Mouse (Mus musculus) hindbrain, embryonic 13.5 days (tissue): ENCODE results near the gene Nfkbie. TPM values are rescaled to one million over a fixed set of nuclear protein-coding genes. Genes with fewer than 3 reads are reported as not detected.

Experiments used
- ATAC-seq: fragments of 200-750 bp; cut with Nextera tagmentation; 2 replicates; pipeline ENCODE4 v1.8.0; 2017; ENCODE audit warnings: moderate TSS enrichment; ENCODE audit not compliant: low FRiP score
- H3K27ac ChIP-seq: fragments of 300-500 bp; sonication (generic); 2 replicates; pipeline ENCODE4 v1.5.1; 2015; ENCODE audit warnings: inconsistent platforms, mild to moderate bottlenecking, moderate library complexity
- H3K27me3 ChIP-seq: fragments of 300-500 bp; sonication (generic); 2 replicates; pipeline ENCODE4 v1.6.1; 2015; ENCODE audit warnings: mild to moderate bottlenecking, inconsistent platforms
- H3K36me3 ChIP-seq: fragments of 300-500 bp; sonication (generic); 2 replicates; pipeline ENCODE4 v1.6.1; 2015; ENCODE audit warnings: mild to moderate bottlenecking, inconsistent platforms
- H3K4me1 ChIP-seq: fragments of 300-500 bp; sonication (generic); replicated peaks from 2 replicates; pipeline ENCODE4 v1.6.1; 2015; ENCODE audit warnings: inconsistent platforms
- H3K4me2 ChIP-seq: fragments of 300-500 bp; sonication (generic); 2 replicates; pipeline ENCODE4 v1.6.1; 2015; ENCODE audit warnings: inconsistent platforms, mild to moderate bottlenecking, moderate library complexity
- H3K4me3 ChIP-seq: fragments of 300-500 bp; sonication (generic); 2 replicates; pipeline ENCODE4 v1.5.1; 2015; ENCODE audit warnings: mild to moderate bottlenecking, inconsistent platforms
- H3K9ac ChIP-seq: fragments of 300-500 bp; sonication (generic); 2 replicates; pipeline ENCODE4 v1.6.1; 2015; ENCODE audit warnings: mild to moderate bottlenecking, inconsistent platforms
- H3K9me3 ChIP-seq: fragments of 300-500 bp; sonication (generic); 2 replicates; pipeline ENCODE4 v1.6.1; 2016; ENCODE audit warnings: inconsistent platforms
- whole genome bisulfite sequencing: fragments of 180-500 bp; shearing (Covaris S2); methylation state at CpG from one replicate; pipeline ENCODE4 v1.1.7; 2015; 5-methylcytosine and 5-hydroxymethylcytosine counted together
- polyA plus RNA-seq: library from polyadenylated mRNA; unstranded; fragments of >200 nt; fragmentation: Nextera tagmentation; extraction: Ambion mirVana; gene quantifications from 2 replicates; pipeline ENCODE4 v1.2.1, GENCODE M21; 2015

The Nfkbie gene
- polyA plus RNA-seq, 1 experiment from 2014 or later, result 6.5 TPM

- H3K4me2 ChIP-seq, result peak overlapping the region; percentile 79; the same call in 1 of the 2 replicates
- peak overlapping the region; percentile 99; the same call in 1 of the 2 replicates for H3K4me3 ChIP-seq
- peak overlapping the region; percentile 100 for H3K9ac ChIP-seq
- no peak for ATAC-seq
- peak overlapping the region; percentile 99 for H3K27ac ChIP-seq
- H3K27me3 ChIP-seq, result no peaks in the 10 kb centered on the region
- H3K36me3 ChIP-seq, result peaks cover 14% of the 10 kb centered on the region
- no peaks in the 10 kb centered on the region for H3K9me3 ChIP-seq
- H3K4me1 ChIP-seq, result peaks cover 35% of the 10 kb centered on the region
- 94% methylated on average over 8 of the region's 8 CpGs for WGBS
Observed at GRCm38 (mm10) chr17:45575123-45575897, 19.8 kb downstream of the Nfkbie start.

GRCm38 (mm10) chr17:45578242-45578641, 22.7 kb downstream of the Nfkbie start:
- Histone ChIP-seq H3K4me2 (no peak overlapping the region), H3K4me3 (no peak overlapping the region), H3K9me3 (no peaks in the 10 kb centered on the region), H3K27ac (no peak overlapping the region), H3K9ac (no peak overlapping the region), H3K27me3 (no peaks in the 10 kb centered on the region), H3K4me1 (peaks cover 24% of the 10 kb centered on the region), H3K36me3 (no peaks in the 10 kb centered on the region)
- no peak for ATAC-seq
- WGBS, result 66% methylated on average over 5 of the region's 5 CpGs

GRCm38 (mm10) chr17:45578843-45579242, 23.3 kb downstream of the Nfkbie start:
- ATAC-seq, result no peak
- no peak overlapping the region for H3K4me3 ChIP-seq
- H3K36me3 ChIP-seq, result no peaks in the 10 kb centered on the region
- no peak overlapping the region for H3K4me2 ChIP-seq
- no peaks in the 10 kb centered on the region for H3K9me3 ChIP-seq
- H3K27me3 ChIP-seq, result no peaks in the 10 kb centered on the region
- H3K9ac ChIP-seq, result no peak overlapping the region
- WGBS, result 74% methylated on average over 7 of the region's 7 CpGs
- no peak overlapping the region for H3K27ac ChIP-seq
- peaks cover 24% of the 10 kb centered on the region for H3K4me1 ChIP-seq

- H3K9ac ChIP-seq, result no peak overlapping the region
- peaks cover 23% of the 10 kb centered on the region for H3K4me1 ChIP-seq
- ATAC-seq, result no peak
- no peak overlapping the region for H3K4me3 ChIP-seq
- WGBS, result 85% methylated on average over 4 of the region's 4 CpGs
- no peaks in the 10 kb centered on the region for H3K9me3 ChIP-seq
- no peak overlapping the region for H3K27ac ChIP-seq
- H3K27me3 ChIP-seq, result no peaks in the 10 kb centered on the region
- H3K36me3 ChIP-seq, result no peaks in the 10 kb centered on the region
- H3K4me2 ChIP-seq, result no peak overlapping the region
Observed at GRCm38 (mm10) chr17:45579554-45579953, 24.1 kb downstream of the Nfkbie start.

GRCm38 (mm10) chr17:45580958-45581477, 25.5 kb downstream of the Nfkbie start:
- no peak for ATAC-seq
- Histone ChIP-seq H3K4me1 (peaks cover 25% of the 10 kb centered on the region), H3K9me3 (no peaks in the 10 kb centered on the region), H3K4me2 (0 out of 2 replicates have a peak overlapping the region, but pooled peaks have one; percentile 8), H3K36me3 (no peaks in the 10 kb centered on the region), H3K27ac (peak overlapping the region; percentile 52), H3K4me3 (no peak overlapping the region), H3K9ac (no peak overlapping the region), H3K27me3 (no peaks in the 10 kb centered on the region)
- WGBS, result 46% methylated on average over 12 of the region's 12 CpGs

GRCm38 (mm10) chr17:45581567-45581983, 26.1 kb downstream of the Nfkbie start:
- H3K36me3 ChIP-seq, result no peaks in the 10 kb centered on the region
- no peaks in the 10 kb centered on the region for H3K9me3 ChIP-seq
- no peak overlapping the region for H3K4me3 ChIP-seq
- H3K27me3 ChIP-seq, result no peaks in the 10 kb centered on the region
- H3K9ac ChIP-seq, result no peak overlapping the region
- H3K4me2 ChIP-seq, result no peak overlapping the region
- WGBS, result 18% methylated on average over 2 of the region's 2 CpGs
- no peak for ATAC-seq
- H3K4me1 ChIP-seq, result peaks cover 25% of the 10 kb centered on the region
- H3K27ac ChIP-seq, result no peak overlapping the region

GRCm38 (mm10) chr17:45582188-45582587, 26.7 kb downstream of the Nfkbie start:
- Histone ChIP-seq H3K9me3 (no peaks in the 10 kb centered on the region), H3K27ac (no peak overlapping the region), H3K4me1 (peaks cover 25% of the 10 kb centered on the region), H3K36me3 (0 out of 2 replicates have a peak, but pooled peaks cover 4% of the 10 kb centered on the region), H3K4me2 (no peak overlapping the region), H3K9ac (no peak overlapping the region), H3K27me3 (no peaks in the 10 kb centered on the region), H3K4me3 (no peak overlapping the region)
- no peak for ATAC-seq
- 95% methylated on average over 6 of the region's 6 CpGs for WGBS

- Histone ChIP-seq H3K4me1 (peaks cover 25% of the 10 kb centered on the region), H3K9me3 (no peaks in the 10 kb centered on the region)
Observed at GRCm38 (mm10) chr17:45582715-45583355, 27.3 kb downstream of the Nfkbie start.

GRCm38 (mm10) chr17:45584096-45584896, 28.8 kb downstream of the Nfkbie start:
- no peaks in the 10 kb centered on the region for H3K9me3 ChIP-seq

More at GRCm38 (mm10) chr17:45582715-45583355, 27.3 kb downstream of the Nfkbie start:
- H3K9ac ChIP-seq, result no peak overlapping the region
- no peak overlapping the region for H3K27ac ChIP-seq
- no peak overlapping the region for H3K4me3 ChIP-seq
- ATAC-seq, result no peak
- 0 out of 2 replicates have a peak, but pooled peaks cover 4% of the 10 kb centered on the region for H3K36me3 ChIP-seq
- no peaks in the 10 kb centered on the region for H3K27me3 ChIP-seq
- 69% methylated on average over 6 of the region's 6 CpGs for WGBS
- H3K4me2 ChIP-seq, result no peak overlapping the region

GRCm38 (mm10) chr17:45584939-45585678, 29.6 kb downstream of the Nfkbie start:
- Histone ChIP-seq H3K4me2 (no peak overlapping the region), H3K4me1 (peaks cover 25% of the 10 kb centered on the region), H3K4me3 (no peak overlapping the region), H3K9me3 (no peaks in the 10 kb centered on the region), H3K9ac (peak overlapping the region; percentile 29; the same call in 1 of the 2 replicates), H3K36me3 (0 out of 2 replicates have a peak, but pooled peaks cover 4% of the 10 kb centered on the region), H3K27me3 (no peaks in the 10 kb centered on the region), H3K27ac (peak overlapping the region; percentile 69)
- WGBS, result 24% methylated on average over 14 of the region's 14 CpGs
- ATAC-seq, result peak; percentile 44; the same call in 1 of the 2 replicates

More at GRCm38 (mm10) chr17:45584096-45584896, 28.8 kb downstream of the Nfkbie start:
- Histone ChIP-seq H3K27me3 (no peaks in the 10 kb centered on the region), H3K36me3 (0 out of 2 replicates have a peak, but pooled peaks cover 4% of the 10 kb centered on the region), H3K4me2 (no peak overlapping the region), H3K27ac (peak overlapping the region; percentile 69), H3K9ac (0 out of 2 replicates have a peak overlapping the region, but pooled peaks have one; percentile 29), H3K4me1 (peaks cover 25% of the 10 kb centered on the region), H3K4me3 (no peak overlapping the region)
- 39% methylated on average over 12 of the region's 12 CpGs for WGBS
- peak; percentile 58 for ATAC-seq
